Mouse (Mus musculus) forebrain, embryonic 12.5 days (tissue): ENCODE results near the gene Cemip2. TPM values are rescaled to one million over a fixed set of nuclear protein-coding genes. Genes with fewer than 3 reads are reported as not detected.

ENCODE experiments used
- ATAC-seq: fragments of 200-750 bp; cut with Nextera tagmentation; 2 replicates; pipeline ENCODE4 v1.8.0; 2017; ENCODE audit warnings: moderate TSS enrichment; ENCODE audit not compliant: low FRiP score
- H3K27ac ChIP-seq: fragments of 300-500 bp; sonication (generic); 2 replicates; pipeline ENCODE4 v1.5.1; 2016; ENCODE audit warnings: mild to moderate bottlenecking
- H3K27me3 ChIP-seq: fragments of 300-500 bp; sonication (generic); 2 replicates; pipeline ENCODE4 v1.6.1; 2016; ENCODE audit warnings: mild to moderate bottlenecking
- H3K36me3 ChIP-seq: fragments of 300-500 bp; sonication (generic); replicated peaks from 2 replicates; pipeline ENCODE4 v1.6.1; 2016; ENCODE audit warnings: mild to moderate bottlenecking
- H3K4me1 ChIP-seq: fragments of 300-500 bp; sonication (generic); 2 replicates; pipeline ENCODE4 v1.6.1; 2016
- H3K4me2 ChIP-seq: fragments of 300-500 bp; sonication (generic); 2 replicates; pipeline ENCODE4 v1.6.1; 2016; ENCODE audit warnings: mild to moderate bottlenecking, moderate library complexity
- H3K4me3 ChIP-seq: fragments of 300-500 bp; sonication (generic); replicated peaks from 2 replicates; pipeline ENCODE4 v1.5.1; 2016; ENCODE audit warnings: mild to moderate bottlenecking
- H3K9ac ChIP-seq: fragments of 300-500 bp; sonication (generic); 2 replicates; pipeline ENCODE4 v1.6.1; 2016; ENCODE audit warnings: mild to moderate bottlenecking
- H3K9me3 ChIP-seq: fragments of 300-500 bp; sonication (generic); 2 replicates; pipeline ENCODE4 v1.6.1; 2016
- WGBS: fragments of 180-500 bp; shearing (Covaris S2); methylation state at CpG from one replicate; pipeline ENCODE4 v1.1.7; 2016; 5-methylcytosine and 5-hydroxymethylcytosine counted together
- polyA plus RNA-seq: library from polyadenylated mRNA; unstranded; fragments of >200 nt; fragmentation: Nextera tagmentation; extraction: Ambion mirVana; gene quantifications from 2 replicates; pipeline ENCODE4 v1.2.1, GENCODE M21; 2016

The Cemip2 gene
- polyA plus RNA-seq, 1 experiment from 2014 or later, result 88.7 TPM

DNA sequence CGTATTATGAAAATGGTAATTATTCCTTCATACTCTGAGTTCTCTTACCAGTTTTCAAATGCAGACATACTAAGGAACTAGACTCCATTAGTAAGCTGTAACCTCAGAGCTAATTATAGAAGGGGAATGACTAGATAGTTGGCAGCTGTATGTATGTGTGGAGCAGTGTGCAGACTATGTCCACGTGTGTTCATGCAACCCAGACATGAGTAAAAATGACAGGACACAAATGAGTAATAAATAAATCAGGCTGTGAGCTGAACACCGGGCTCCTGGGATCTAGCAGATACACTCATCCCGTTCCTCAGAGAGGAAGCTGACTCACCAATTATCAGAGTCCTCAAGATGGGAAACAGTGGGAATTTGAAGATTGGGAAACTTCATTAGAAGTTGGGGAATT is 42.0 kb downstream of the Cemip2 start:
- Histone ChIP-seq H3K36me3 (peaks cover 81% of the 10 kb centered on the region), H3K9ac (no peak overlapping the region), H3K27ac (no peak overlapping the region), H3K4me2 (no peak overlapping the region), H3K4me1 (no peaks in the 10 kb centered on the region), H3K9me3 (no peaks in the 10 kb centered on the region), H3K4me3 (no peak overlapping the region), H3K27me3 (no peaks in the 10 kb centered on the region)
- no peak for ATAC-seq
- 90% methylated on average over 4 of the region's 4 CpGs for WGBS

DNA sequence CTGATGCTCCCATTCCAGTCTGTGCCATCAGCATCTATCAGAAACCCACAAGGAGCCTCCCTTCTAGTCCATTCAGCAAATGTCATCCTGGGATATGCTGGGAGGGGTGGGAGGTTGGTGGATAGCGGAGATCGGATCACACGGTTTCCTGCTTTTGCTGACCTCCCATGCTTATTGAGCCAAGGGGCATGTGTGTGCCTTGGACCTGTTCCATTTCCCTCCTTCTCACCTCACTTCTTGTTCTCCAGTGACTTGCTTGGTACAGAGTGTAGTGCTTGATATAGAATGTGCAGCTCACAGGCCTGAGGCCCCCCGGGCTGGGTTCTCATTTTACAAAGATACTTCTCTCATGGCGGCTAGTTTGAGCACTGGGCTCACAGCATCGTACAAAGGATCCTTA is 43.7 kb downstream of the Cemip2 start:
- no peak for ATAC-seq
- H3K27ac ChIP-seq, result no peak overlapping the region
- no peak overlapping the region for H3K4me2 ChIP-seq
- H3K36me3 ChIP-seq, result peaks cover 75% of the 10 kb centered on the region
- no peaks in the 10 kb centered on the region for H3K9me3 ChIP-seq
- no peaks in the 10 kb centered on the region for H3K4me1 ChIP-seq
- 85% methylated on average over 6 of the region's 6 CpGs for WGBS
- H3K4me3 ChIP-seq, result no peak overlapping the region
- H3K27me3 ChIP-seq, result no peaks in the 10 kb centered on the region
- no peak overlapping the region for H3K9ac ChIP-seq

DNA sequence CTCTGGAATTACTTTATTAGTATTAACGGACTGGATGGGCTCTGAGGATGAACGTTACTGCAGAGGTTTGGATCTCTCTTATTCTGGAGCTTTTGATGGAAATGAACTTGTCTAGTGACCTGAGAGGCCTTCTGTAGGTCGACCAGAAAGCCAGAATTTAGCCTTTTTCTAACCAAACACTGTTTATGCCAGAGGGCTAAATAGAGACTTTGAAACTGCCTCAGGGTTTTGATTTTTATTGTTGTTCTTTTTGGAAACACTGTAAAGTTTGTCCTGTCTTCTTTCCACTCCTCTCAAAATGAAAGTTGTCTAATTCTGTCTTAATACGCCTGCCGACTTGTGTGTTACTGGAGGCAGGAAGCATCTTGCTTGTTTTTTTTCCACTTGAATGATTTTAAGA is 46.0 kb downstream of the Cemip2 start:
- no peak for ATAC-seq

GRCm38 (mm10) chr19:21825128-21825885 is 47.2 kb downstream of the Cemip2 start:
- no peak for ATAC-seq
- Histone ChIP-seq H3K4me1 (no peaks in the 10 kb centered on the region), H3K9me3 (no peaks in the 10 kb centered on the region), H3K27ac (no peak overlapping the region), H3K36me3 (peaks cover 75% of the 10 kb centered on the region), H3K4me2 (no peak overlapping the region), H3K27me3 (no peaks in the 10 kb centered on the region), H3K9ac (no peak overlapping the region), H3K4me3 (no peak overlapping the region)
- 80% methylated on average over 4 of the region's 4 CpGs for WGBS

More for the DNA sequence above, 46.0 kb downstream of the Cemip2 start:
- Histone ChIP-seq H3K4me3 (no peak overlapping the region), H3K36me3 (peaks cover 74% of the 10 kb centered on the region), H3K9me3 (no peaks in the 10 kb centered on the region), H3K4me1 (no peaks in the 10 kb centered on the region), H3K27ac (no peak overlapping the region), H3K4me2 (no peak overlapping the region), H3K27me3 (no peaks in the 10 kb centered on the region), H3K9ac (no peak overlapping the region)
- 91% methylated on average over 5 of the region's 5 CpGs for WGBS

- 0 out of 2 replicates have a peak overlapping the region, but pooled peaks have one; percentile 6 for H3K27ac ChIP-seq
- H3K4me3 ChIP-seq, result no peak overlapping the region
- H3K9me3 ChIP-seq, result no peaks in the 10 kb centered on the region
- H3K4me2 ChIP-seq, result no peak overlapping the region
- H3K36me3 ChIP-seq, result peaks cover 90% of the 10 kb centered on the region
- no peaks in the 10 kb centered on the region for H3K4me1 ChIP-seq
- H3K9ac ChIP-seq, result no peak overlapping the region
- 92% methylated on average over 12 of the region's 12 CpGs for WGBS
- no peak for ATAC-seq
- H3K27me3 ChIP-seq, result no peaks in the 10 kb centered on the region
Measured at GRCm38 (mm10) chr19:21833416-21833992, 55.4 kb downstream of the Cemip2 start.

DNA sequence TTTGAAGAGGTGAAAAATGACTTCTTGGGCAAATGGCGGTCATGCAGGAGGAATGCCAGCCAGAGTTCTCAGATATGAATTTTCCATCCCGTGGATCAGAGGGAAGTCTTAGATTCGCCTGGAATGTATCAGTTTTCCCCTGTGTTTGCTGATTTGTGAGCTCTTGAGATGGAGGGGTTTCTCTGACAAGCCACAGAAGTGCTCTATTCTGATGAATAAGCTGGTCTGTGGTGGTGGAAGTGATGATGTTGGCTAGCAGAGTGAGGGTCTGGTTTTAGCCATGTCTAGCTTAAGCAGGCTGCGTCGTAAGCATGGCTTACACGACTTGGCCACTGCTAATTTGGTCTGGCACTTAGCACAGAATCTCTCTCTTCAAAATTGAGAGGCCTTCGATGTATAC is 56.8 kb downstream of the Cemip2 start:
- no peaks in the 10 kb centered on the region for H3K4me1 ChIP-seq
- H3K4me3 ChIP-seq, result no peak overlapping the region
- 94% methylated on average over 7 of the region's 7 CpGs for WGBS
- peaks cover 84% of the 10 kb centered on the region for H3K36me3 ChIP-seq
- H3K27me3 ChIP-seq, result no peaks in the 10 kb centered on the region
- no peaks in the 10 kb centered on the region for H3K9me3 ChIP-seq
- H3K27ac ChIP-seq, result no peak overlapping the region
- no peak for ATAC-seq
- no peak overlapping the region for H3K4me2 ChIP-seq
- H3K9ac ChIP-seq, result no peak overlapping the region

DNA sequence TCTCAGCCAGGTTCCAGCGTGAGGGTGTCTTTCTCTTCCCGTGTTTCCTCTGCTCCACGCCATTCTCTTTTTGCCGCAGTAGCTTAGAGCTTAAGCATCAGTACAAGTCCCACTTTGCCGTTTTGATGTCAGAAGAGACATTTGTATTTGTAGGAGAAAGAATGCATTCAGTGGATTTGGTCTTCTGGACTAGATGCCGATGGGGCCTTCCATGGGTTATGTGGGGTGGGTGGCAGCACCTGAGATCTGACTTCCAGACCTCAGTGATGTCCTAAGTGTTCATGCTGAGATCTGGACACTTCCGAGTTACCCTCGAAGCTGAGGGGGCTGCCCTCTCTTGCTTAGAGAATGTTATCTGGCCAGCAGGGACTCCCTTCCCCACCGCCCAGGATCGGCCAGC is 72.6 kb downstream of the Cemip2 start:
- Histone ChIP-seq H3K4me3 (no peak overlapping the region), H3K36me3 (peaks cover 94% of the 10 kb centered on the region), H3K9me3 (no peaks in the 10 kb centered on the region), H3K9ac (no peak overlapping the region), H3K4me1 (no peaks in the 10 kb centered on the region), H3K4me2 (no peak overlapping the region), H3K27me3 (no peaks in the 10 kb centered on the region), H3K27ac (no peak overlapping the region)
- ATAC-seq, result no peak
- WGBS, result 90% methylated on average over 10 of the region's 10 CpGs

- Histone ChIP-seq H3K27me3 (no peaks in the 10 kb centered on the region), H3K9ac (no peak overlapping the region), H3K4me3 (no peak overlapping the region), H3K4me2 (no peak overlapping the region), H3K9me3 (no peaks in the 10 kb centered on the region), H3K4me1 (no peaks in the 10 kb centered on the region), H3K36me3 (peaks cover 83% of the 10 kb centered on the region), H3K27ac (no peak overlapping the region)
- ATAC-seq, result no peak
- 94% methylated on average over 5 of the region's 5 CpGs for WGBS
Measured at GRCm38 (mm10) chr19:21854526-21855228, 76.5 kb downstream of the Cemip2 start.

DNA sequence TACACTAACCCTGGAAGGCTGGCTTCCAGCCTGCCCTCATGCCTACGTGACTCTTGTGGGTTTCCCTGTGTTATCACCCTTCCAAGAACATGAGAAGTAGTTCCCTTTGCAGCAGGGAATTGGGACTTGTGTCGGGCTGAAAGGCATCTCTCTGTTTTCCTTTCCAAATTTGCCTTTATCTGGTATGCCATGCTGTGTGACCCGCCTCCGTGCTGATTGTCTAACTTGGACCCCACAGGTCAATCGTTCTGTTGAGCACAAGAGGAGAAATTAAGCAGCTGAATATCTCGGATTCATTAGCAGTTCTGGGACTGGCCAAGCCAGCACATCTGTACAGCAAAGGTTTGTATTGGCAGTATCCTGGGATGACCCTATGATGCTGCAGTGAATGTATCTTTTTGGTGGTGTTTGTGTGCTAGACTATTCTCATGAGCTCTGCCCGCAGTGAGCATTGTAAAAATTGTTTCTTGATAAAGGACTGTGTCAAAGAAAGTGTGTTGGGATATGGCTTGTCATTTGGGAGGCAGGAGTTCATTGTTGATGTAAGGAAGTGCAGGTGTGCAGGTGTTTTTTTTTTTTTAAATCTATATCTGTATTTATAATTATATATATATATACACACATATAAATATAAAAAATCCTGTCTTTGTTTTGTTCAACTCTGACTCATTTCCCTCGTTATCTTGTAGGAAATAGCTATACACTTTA is 77.4 kb downstream of the Cemip2 start:
- no peak for ATAC-seq
- H3K9ac ChIP-seq, result no peak overlapping the region
- no peak overlapping the region for H3K4me2 ChIP-seq
- no peak overlapping the region for H3K27ac ChIP-seq
- no peak overlapping the region for H3K4me3 ChIP-seq
- WGBS, result 84% methylated on average over 8 of the region's 8 CpGs
- no peaks in the 10 kb centered on the region for H3K4me1 ChIP-seq
- no peaks in the 10 kb centered on the region for H3K27me3 ChIP-seq
- H3K9me3 ChIP-seq, result no peaks in the 10 kb centered on the region
- H3K36me3 ChIP-seq, result peaks cover 78% of the 10 kb centered on the region

DNA sequence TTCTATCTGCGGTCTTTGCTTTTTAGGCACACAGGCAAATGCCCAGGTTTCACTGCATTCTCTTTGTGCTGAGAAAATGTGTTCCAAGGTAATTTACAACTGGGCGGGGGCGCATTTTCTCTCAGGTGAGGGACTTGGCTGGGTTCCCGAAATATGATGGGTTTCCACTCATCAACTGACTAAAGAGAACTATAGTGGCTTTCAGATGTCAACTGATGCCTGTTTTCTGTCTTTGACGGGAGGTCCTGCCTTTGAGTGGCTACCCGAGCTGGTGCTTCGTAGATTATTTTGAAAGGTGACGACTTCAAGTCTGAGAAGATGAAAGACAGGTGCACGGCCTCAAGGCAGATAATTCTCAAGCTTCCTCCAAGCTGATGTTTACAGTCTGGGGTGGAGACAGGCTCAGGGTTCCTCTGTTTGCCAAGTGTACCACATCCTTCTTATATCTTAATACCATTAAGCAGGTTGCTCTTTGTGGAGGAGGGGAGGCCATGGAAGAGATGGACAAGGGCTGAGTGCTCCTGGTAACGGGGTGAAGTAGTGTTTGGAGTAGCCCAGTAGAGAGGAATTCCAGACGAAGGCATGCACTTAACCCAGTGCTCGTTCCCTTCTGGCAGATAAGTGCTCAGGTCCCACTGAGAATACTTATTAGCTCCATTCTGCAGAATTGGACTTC is 80.8 kb downstream of the Cemip2 start:
- no peak for ATAC-seq
- Histone ChIP-seq H3K27ac (no peak overlapping the region), H3K9me3 (no peaks in the 10 kb centered on the region), H3K4me3 (no peak overlapping the region), H3K27me3 (no peaks in the 10 kb centered on the region), H3K9ac (no peak overlapping the region), H3K4me1 (no peaks in the 10 kb centered on the region), H3K36me3 (peaks cover 53% of the 10 kb centered on the region), H3K4me2 (no peak overlapping the region)
- WGBS, result 90% methylated on average over 12 of the region's 12 CpGs

GRCm38 (mm10) chr19:21860132-21860531 is 82.0 kb downstream of the Cemip2 start:
- Histone ChIP-seq H3K4me3 (no peak overlapping the region), H3K36me3 (peaks cover 41% of the 10 kb centered on the region), H3K27me3 (no peaks in the 10 kb centered on the region), H3K4me2 (no peak overlapping the region), H3K9ac (no peak overlapping the region), H3K4me1 (no peaks in the 10 kb centered on the region), H3K27ac (no peak overlapping the region), H3K9me3 (no peaks in the 10 kb centered on the region)
- ATAC-seq, result no peak
- WGBS, result 73% methylated on average over 5 of the region's 5 CpGs

GRCm38 (mm10) chr19:21860894-21861293 is 82.8 kb downstream of the Cemip2 start:
- WGBS, result 91% methylated on average over 6 of the region's 6 CpGs
- H3K4me3 ChIP-seq, result no peak overlapping the region
- H3K4me1 ChIP-seq, result no peaks in the 10 kb centered on the region
- no peak for ATAC-seq
- H3K4me2 ChIP-seq, result no peak overlapping the region
- no peak overlapping the region for H3K27ac ChIP-seq
- no peak overlapping the region for H3K9ac ChIP-seq
- H3K36me3 ChIP-seq, result peaks cover 35% of the 10 kb centered on the region
- H3K9me3 ChIP-seq, result no peaks in the 10 kb centered on the region
- H3K27me3 ChIP-seq, result no peaks in the 10 kb centered on the region
